Mouse (Mus musculus): ENCODE measurements around the gene Arid1b. TPM values are rescaled to one million over a fixed set of nuclear protein-coding genes. Genes with fewer than 3 reads are reported as not detected.
A peak's percentile ranks its signal among the peaks of the same experiment; 100 is the strongest.

The Arid1b gene
- polyA plus RNA-seq, 1 experiment from 2014 or later = 12.5 TPM

DNA sequence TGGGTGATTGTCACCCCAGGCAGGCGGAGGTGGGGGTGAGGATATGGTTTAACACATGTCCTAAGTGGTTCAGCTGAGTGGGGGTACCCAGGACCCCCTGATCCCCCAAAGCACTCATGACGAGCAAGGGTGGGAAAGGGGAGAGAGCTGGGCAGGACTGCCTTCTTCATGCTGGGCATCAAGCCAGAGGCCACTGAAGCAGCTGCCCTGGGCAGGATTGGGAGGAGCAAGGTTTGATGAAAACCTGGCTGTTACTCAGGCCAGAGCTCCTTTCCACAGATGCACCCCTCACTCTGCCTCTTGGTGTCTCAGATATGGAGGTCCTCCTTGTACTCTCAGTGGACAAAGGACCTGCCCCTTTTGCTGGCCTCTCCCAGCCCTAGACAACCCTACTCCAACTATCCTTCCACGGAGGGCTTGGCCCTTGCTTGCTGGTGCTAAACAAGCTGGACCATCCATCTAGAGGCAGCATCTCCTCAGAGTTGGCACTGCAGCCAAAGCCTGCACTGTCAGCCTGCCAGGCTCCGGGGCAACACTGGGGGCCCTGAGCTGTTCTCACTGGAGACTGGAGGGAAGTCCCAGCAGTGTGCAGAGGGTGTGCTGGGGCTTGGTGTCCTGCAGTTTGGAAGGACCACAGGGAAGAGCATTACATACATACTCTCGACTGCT, 304.9 kb downstream of the Arid1b start:
- ATAC-seq (ENCODE audit: low FRiP score) = peak; percentile 23; the same call in 1 of the 2 replicates
- no peaks in the 10 kb centered on the region for H3K9me3 ChIP-seq (replicated peaks)
- H3K36me3 ChIP-seq = no peaks in the 10 kb centered on the region
- no peaks in the 10 kb centered on the region for H3K27me3 ChIP-seq (replicated peaks)
- H3K4me1 ChIP-seq = peaks cover 57% of the 10 kb centered on the region
- no peak overlapping the region for H3K9ac ChIP-seq (replicated peaks)
- 68% methylated on average over 5 of the region's 5 CpGs for WGBS
- H3K4me2 ChIP-seq = no peak overlapping the region
- no peak overlapping the region for H3K4me3 ChIP-seq (replicated peaks)
- H3K27ac ChIP-seq (replicated peaks) = peak overlapping the region; percentile 35; the same call in 1 of the 2 replicates

DNA sequence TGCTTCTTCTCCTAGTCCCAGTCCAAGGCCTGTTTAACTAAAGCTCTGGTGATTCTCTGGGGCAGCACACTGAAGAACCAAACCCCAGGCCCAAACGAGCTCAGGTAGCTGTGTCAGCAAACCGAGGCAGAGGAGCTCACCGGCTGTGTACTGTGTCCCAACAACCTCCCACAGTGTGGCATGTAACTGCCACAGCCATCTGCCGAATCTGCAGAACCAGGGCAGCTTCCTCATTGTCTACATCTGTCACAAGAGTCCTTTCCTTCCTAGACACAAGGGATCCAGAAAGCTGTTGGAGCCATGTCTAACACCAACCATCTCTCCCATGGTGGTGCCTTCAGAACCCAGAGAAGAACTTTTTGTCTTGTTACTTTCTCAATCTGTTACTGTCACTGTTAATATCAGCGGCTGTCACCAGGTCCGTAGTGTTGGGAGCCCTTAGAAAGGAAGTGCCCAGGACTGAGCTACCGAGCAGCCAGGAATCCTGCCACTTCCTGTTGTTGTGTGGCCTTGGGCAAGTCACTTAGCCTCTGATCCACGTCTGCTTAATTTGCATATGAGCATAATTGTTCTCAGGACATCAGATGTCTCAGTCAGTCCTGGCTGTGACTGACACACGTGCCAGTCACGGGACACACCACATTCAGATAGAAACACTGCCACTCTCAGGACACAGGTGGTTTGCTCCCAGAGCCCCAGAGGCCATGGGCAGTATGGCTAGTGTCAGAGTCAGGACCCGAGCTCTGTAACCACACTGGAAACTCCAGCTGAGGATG, 309.0 kb downstream of the Arid1b start:
- Histone ChIP-seq H3K9me3 (replicated peaks) (no peaks in the 10 kb centered on the region), H3K4me2 (no peak overlapping the region), H3K9ac (replicated peaks) (no peak overlapping the region), H3K27ac (replicated peaks) (no peak overlapping the region), H3K36me3 (peaks cover 16% of the 10 kb centered on the region), H3K4me3 (replicated peaks) (no peak overlapping the region), H3K27me3 (replicated peaks) (no peaks in the 10 kb centered on the region), H3K4me1 (peaks cover 28% of the 10 kb centered on the region)
- ATAC-seq (ENCODE audit: low FRiP score) = no peak
- 76% methylated on average over 11 of the region's 11 CpGs for WGBS

GRCm38 (mm10) chr17:5305783-5306477, 311.8 kb downstream of the Arid1b start:
- H3K27me3 ChIP-seq (replicated peaks) = no peaks in the 10 kb centered on the region
- H3K4me1 ChIP-seq = peaks cover 29% of the 10 kb centered on the region
- H3K9me3 ChIP-seq (replicated peaks) = no peaks in the 10 kb centered on the region
- H3K4me3 ChIP-seq (replicated peaks) = no peak overlapping the region
- H3K27ac ChIP-seq (replicated peaks) = no peak overlapping the region
- H3K36me3 ChIP-seq = peaks cover 16% of the 10 kb centered on the region
- H3K4me2 ChIP-seq = no peak overlapping the region
- 78% methylated on average over 10 of the region's 10 CpGs for WGBS
- no peak overlapping the region for H3K9ac ChIP-seq (replicated peaks)
- no peak for ATAC-seq (ENCODE audit: low FRiP score)

DNA sequence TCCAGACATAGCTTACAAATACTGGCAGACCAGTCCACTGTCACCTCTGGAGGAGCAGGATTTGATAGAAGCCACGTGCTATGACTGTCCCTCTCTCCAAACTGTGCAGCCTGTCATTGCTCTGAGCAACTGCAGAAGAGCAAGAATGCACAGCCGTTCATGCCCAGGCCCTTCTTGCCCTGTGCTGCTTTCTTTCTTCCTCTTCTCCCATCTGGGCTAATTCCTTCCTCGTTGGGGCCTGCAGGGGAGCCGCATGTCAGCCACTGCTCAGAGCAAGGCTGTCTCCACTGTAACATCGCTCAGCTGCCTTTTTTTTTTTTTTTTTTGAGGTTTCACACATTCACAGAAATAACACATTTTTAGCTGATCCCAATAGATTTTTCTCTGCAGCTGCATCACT, 315.8 kb downstream of the Arid1b start:
- Histone ChIP-seq H3K9ac (replicated peaks) (no peak overlapping the region; the same call in 1 of the 2 replicates), H3K9me3 (replicated peaks) (no peaks in the 10 kb centered on the region), H3K27ac (replicated peaks) (peak overlapping the region; percentile 48; the same call in 1 of the 2 replicates), H3K4me1 (peaks cover 44% of the 10 kb centered on the region), H3K36me3 (peaks cover 24% of the 10 kb centered on the region), H3K27me3 (replicated peaks) (no peaks in the 10 kb centered on the region), H3K4me3 (replicated peaks) (no peak overlapping the region), H3K4me2 (no peak overlapping the region)
- 32% methylated on average over 5 of the region's 5 CpGs for WGBS
- ATAC-seq (ENCODE audit: low FRiP score) = 0 out of 2 replicates have a peak, but pooled peaks have one; percentile 37

DNA sequence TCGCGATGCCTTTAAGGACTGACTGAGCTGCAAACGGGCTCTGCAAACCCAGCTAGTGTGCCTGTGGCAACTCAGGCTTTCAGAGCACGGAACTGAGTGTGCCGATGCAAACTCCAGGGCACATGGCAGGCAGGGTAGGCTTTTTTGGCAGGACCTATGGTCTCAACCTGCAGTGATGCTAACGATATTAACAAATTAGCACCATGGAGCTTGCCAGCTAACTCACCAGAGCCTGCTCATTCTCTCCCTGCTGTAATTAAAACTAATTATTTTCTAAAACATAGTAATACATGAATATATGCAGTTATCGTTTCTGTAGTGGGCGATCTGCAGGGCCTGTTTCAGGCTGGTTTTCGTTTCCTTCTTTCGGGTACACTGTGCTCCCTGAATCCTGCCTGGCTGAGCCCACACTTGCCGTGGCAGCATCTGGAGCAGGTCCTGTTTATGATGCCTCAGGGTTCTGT, 316.3 kb downstream of the Arid1b start:
- H3K9ac ChIP-seq (replicated peaks) = no peak overlapping the region

DNA sequence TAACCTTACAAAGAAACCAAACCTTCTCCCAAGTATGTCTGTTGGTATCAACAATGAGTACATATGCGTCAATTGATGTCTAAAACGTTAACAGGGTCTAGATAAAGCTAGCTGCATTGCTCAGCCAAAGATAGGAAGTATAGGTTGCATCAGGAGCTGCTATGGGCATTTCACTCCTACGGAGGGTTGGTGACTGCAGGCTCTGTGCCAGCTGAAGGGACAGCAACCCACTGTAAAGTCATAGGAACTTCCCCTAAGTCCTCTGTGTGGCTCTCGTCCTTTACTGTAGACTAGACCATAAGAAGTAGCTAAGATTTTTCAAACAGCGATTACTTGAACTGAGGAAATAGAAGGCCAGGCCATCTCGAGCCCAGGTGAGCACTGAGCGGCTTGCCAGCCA, 316.9 kb downstream of the Arid1b start:
- peak overlapping the region; percentile 48; the same call in 1 of the 2 replicates for H3K27ac ChIP-seq (replicated peaks)
- no peak overlapping the region for H3K9ac ChIP-seq (replicated peaks)
- H3K4me3 ChIP-seq (replicated peaks) = no peak overlapping the region
- no peaks in the 10 kb centered on the region for H3K27me3 ChIP-seq (replicated peaks)
- no peak for ATAC-seq (ENCODE audit: low FRiP score)
- H3K4me2 ChIP-seq = no peak overlapping the region
- peaks cover 39% of the 10 kb centered on the region for H3K4me1 ChIP-seq
- H3K9me3 ChIP-seq (replicated peaks) = no peaks in the 10 kb centered on the region
- peaks cover 20% of the 10 kb centered on the region for H3K36me3 ChIP-seq
- WGBS = 84% methylated on average over 7 of the region's 7 CpGs

More for the DNA sequence above, 316.3 kb downstream of the Arid1b start:
- no peaks in the 10 kb centered on the region for H3K9me3 ChIP-seq (replicated peaks)
- H3K27me3 ChIP-seq (replicated peaks) = no peaks in the 10 kb centered on the region
- H3K4me1 ChIP-seq = peaks cover 44% of the 10 kb centered on the region
- ATAC-seq (ENCODE audit: low FRiP score) = peak; percentile 62
- 50% methylated on average over 11 of the region's 11 CpGs for WGBS
- H3K27ac ChIP-seq (replicated peaks) = peak overlapping the region; percentile 48
- H3K4me2 ChIP-seq = no peak overlapping the region
- peaks cover 24% of the 10 kb centered on the region for H3K36me3 ChIP-seq
- no peak overlapping the region for H3K4me3 ChIP-seq (replicated peaks)

- Histone ChIP-seq H3K4me2 (no peak overlapping the region), H3K27ac (replicated peaks) (no peak overlapping the region), H3K4me3 (replicated peaks) (no peak overlapping the region), H3K9ac (replicated peaks) (no peak overlapping the region), H3K9me3 (replicated peaks) (no peaks in the 10 kb centered on the region), H3K4me1 (peaks cover 34% of the 10 kb centered on the region), H3K27me3 (replicated peaks) (no peaks in the 10 kb centered on the region), H3K36me3 (peaks cover 12% of the 10 kb centered on the region)
- WGBS = 87% methylated on average over 5 of the region's 5 CpGs
- ATAC-seq (ENCODE audit: low FRiP score) = no peak
These were observed 318.2 kb downstream of the Arid1b start for GRCm38 (mm10) chr17:5312307-5312706.

GRCm38 (mm10) chr17:5314735-5315134, 320.6 kb downstream of the Arid1b start:
- ATAC-seq (ENCODE audit: low FRiP score) = no peak
- Histone ChIP-seq H3K36me3 (peaks cover 21% of the 10 kb centered on the region), H3K4me2 (no peak overlapping the region), H3K27ac (replicated peaks) (no peak overlapping the region), H3K9me3 (replicated peaks) (no peaks in the 10 kb centered on the region), H3K9ac (replicated peaks) (no peak overlapping the region), H3K4me1 (peaks cover 26% of the 10 kb centered on the region), H3K27me3 (replicated peaks) (no peaks in the 10 kb centered on the region), H3K4me3 (replicated peaks) (no peak overlapping the region)
- 59% methylated on average over 7 of the region's 7 CpGs for WGBS

GRCm38 (mm10) chr17:5316489-5316888, 322.4 kb downstream of the Arid1b start:
- Histone ChIP-seq H3K4me1 (peaks cover 16% of the 10 kb centered on the region), H3K27me3 (replicated peaks) (no peaks in the 10 kb centered on the region), H3K9ac (replicated peaks) (no peak overlapping the region), H3K4me2 (no peak overlapping the region), H3K36me3 (peaks cover 26% of the 10 kb centered on the region), H3K27ac (replicated peaks) (no peak overlapping the region), H3K4me3 (replicated peaks) (no peak overlapping the region), H3K9me3 (replicated peaks) (no peaks in the 10 kb centered on the region)
- ATAC-seq (ENCODE audit: low FRiP score) = no peak
- 88% methylated on average over 7 of the region's 7 CpGs for WGBS

- 0 out of 2 replicates have a peak, but pooled peaks have one; percentile 25 for ATAC-seq (ENCODE audit: low FRiP score)
- Histone ChIP-seq H3K27me3 (replicated peaks) (no peaks in the 10 kb centered on the region), H3K27ac (replicated peaks) (peak overlapping the region; percentile 28; the same call in 1 of the 2 replicates), H3K4me3 (replicated peaks) (no peak overlapping the region), H3K36me3 (peaks cover 28% of the 10 kb centered on the region), H3K9ac (replicated peaks) (no peak overlapping the region), H3K4me1 (peaks cover 40% of the 10 kb centered on the region), H3K4me2 (no peak overlapping the region), H3K9me3 (replicated peaks) (no peaks in the 10 kb centered on the region)
- WGBS = 80% methylated on average over 8 of the region's 8 CpGs
These were observed 327.6 kb downstream of the Arid1b start for GRCm38 (mm10) chr17:5321589-5322225.

DNA sequence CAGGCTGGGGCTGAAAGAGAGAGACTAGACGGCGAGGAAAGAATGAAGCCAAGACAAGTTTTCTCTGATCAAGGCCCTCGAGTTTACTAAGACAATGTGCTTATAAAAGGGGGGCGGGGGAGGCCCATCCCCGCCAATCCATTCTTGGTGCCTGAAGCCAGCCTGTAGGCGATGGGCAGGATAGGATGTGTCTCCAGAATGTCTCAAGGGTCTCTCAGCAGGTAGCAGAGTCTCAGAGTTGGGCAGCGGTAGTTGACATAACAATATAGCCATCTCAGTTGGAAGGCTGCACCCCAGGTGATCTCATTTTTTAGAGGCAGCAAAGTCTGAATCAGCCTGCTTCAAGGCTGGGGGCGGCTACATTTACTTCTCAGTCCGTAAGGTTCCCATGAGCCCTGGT, 328.5 kb downstream of the Arid1b start:
- H3K4me1 ChIP-seq = peaks cover 40% of the 10 kb centered on the region
- no peak overlapping the region for H3K4me2 ChIP-seq
- H3K27me3 ChIP-seq (replicated peaks) = 0 out of 2 replicates have a peak, but pooled peaks cover under 1% of the 10 kb centered on the region
- H3K9ac ChIP-seq (replicated peaks) = no peak overlapping the region
- no peak overlapping the region for H3K4me3 ChIP-seq (replicated peaks)
- no peak overlapping the region for H3K27ac ChIP-seq (replicated peaks)
- ATAC-seq (ENCODE audit: low FRiP score) = no peak
- peaks cover 33% of the 10 kb centered on the region for H3K36me3 ChIP-seq
- H3K9me3 ChIP-seq (replicated peaks) = no peaks in the 10 kb centered on the region
- 58% methylated on average over 9 of the region's 9 CpGs for WGBS

All from neural tube, embryonic 15.5 days (tissue).